Mouse (Mus musculus) erythroblast, embryonic 14.5 days (primary cell): ENCODE measurements around the gene Ahnak. TPM values are rescaled to one million over a fixed set of nuclear protein-coding genes. Genes with fewer than 3 reads are reported as not detected.

ENCODE experiments used
- H3K27me3 ChIP-seq: 2 replicates; pipeline ENCODE4 v1.6.1; 2012; ENCODE audit warnings: inconsistent platforms; ENCODE audit not compliant: control insufficient read depth
- H3K36me3 ChIP-seq: 2 replicates; pipeline ENCODE4 v1.6.1; 2012; ENCODE audit warnings: mild to moderate bottlenecking, inconsistent platforms; ENCODE audit not compliant: control insufficient read depth
- H3K4me1 ChIP-seq: 2 replicates; pipeline ENCODE4 v1.6.1; 2012; ENCODE audit warnings: inconsistent platforms; ENCODE audit not compliant: control insufficient read depth
- H3K4me3 ChIP-seq: replicated peaks from 2 replicates; pipeline ENCODE3; 2012; ENCODE audit warnings: moderate library complexity, mild to moderate bottlenecking, inconsistent platforms
- H3K9me3 ChIP-seq: 2 replicates; pipeline ENCODE4 v1.6.1; 2012; ENCODE audit warnings: low read length, inconsistent platforms, mixed read lengths; ENCODE audit not compliant: control insufficient read depth
- GATA1 ChIP-seq: IDR thresholded peaks from 2 replicates; pipeline ENCODE4 v1.6.1; 2012; ENCODE audit warnings: low read length, inconsistent platforms, mixed read lengths
- TAL1 ChIP-seq: IDR thresholded peaks from 3 replicates; pipeline ENCODE4 v1.6.1; 2012; ENCODE audit warnings: low read length, inconsistent platforms, mixed read lengths
- polyA plus RNA-seq: library from polyadenylated mRNA; stranded (reverse); fragments of >175 nt; gene quantifications from 2 replicates; pipeline ENCODE4 v1.2.3, GENCODE M21; 2012

Gene Ahnak
- 0.01 and 0.05 TPM in 2 replicates for polyA plus RNA-seq

DNA sequence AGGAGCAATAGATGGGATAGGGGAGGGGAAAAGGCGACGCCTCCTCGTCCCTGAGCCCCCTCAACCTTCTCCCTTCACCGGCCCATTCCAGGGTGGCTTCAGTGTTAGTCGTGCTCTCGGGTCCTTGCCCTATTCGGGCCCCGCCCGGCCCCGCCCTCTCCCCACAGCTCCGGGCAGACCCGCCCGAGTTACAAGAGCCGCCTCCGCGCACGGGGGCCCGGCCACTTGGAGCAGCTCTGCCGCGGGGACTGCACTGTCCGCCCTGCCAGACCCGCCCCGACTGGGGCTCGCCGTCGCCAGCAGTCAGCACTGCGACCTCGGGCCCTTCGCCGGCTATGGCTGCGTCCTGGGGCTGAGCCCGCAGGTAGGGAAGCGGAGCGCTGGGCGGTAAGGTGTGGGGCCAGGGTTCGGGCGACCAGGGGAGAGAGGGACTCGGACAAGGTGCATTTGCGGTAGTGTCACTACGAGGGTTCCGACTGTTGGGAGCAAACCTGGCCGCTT is at the start of gene Ahnak:
Gene Ahnak, plus strand, starts transcription at position 219 of the 501 bp plus-strand sequence.
- Histone ChIP-seq H3K36me3 (no peaks in the 10 kb centered on the region), H3K4me3 (peak within 1 kb of the TSS; percentile 57), H3K4me1 (peaks cover 26% of the 10 kb centered on the region), H3K27me3 (peaks cover 66% of the 10 kb centered on the region), H3K9me3 (no peaks in the 10 kb centered on the region)
- TF ChIP-seq TAL1: no peak
- TF ChIP-seq GATA1: no peak

DNA sequence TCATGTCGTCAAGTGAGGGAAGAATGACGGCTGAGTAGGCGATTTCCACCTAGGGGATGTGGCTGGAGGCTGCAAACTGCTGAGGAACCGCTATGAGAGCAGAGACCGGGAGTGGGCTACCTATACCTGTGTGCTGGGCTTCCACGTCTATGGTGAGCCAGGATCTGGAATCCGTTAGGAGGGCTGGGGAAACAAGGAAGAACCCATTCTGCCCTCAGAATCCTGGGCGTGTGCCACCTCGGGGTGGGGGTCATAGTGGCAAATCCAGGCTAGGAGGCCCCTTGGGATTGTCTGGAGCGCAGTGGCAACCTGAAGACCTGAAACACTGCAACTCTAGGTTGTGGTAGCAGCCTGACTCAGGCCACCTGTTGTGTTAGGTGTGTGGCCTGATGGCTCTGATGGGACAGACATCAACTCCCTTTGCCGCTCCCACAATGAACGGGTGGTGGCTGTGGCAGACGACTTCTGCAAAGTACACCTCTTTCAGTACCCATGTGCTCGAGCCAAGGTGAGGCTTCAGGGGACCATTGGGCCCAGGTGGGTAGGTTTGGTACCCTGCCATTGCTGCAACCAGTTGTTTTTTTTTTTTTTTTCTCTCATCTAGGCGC is 48.5 kb upstream of the Ahnak start:
- Histone ChIP-seq H3K9me3 (no peaks in the 10 kb centered on the region), H3K27me3 (no peaks in the 10 kb centered on the region), H3K4me3 (peak overlapping the region; percentile 100), H3K36me3 (peaks cover 72% of the 10 kb centered on the region), H3K4me1 (peaks cover 57% of the 10 kb centered on the region)
- TF ChIP-seq TAL1: no peak
- TF ChIP-seq GATA1: no peak

DNA sequence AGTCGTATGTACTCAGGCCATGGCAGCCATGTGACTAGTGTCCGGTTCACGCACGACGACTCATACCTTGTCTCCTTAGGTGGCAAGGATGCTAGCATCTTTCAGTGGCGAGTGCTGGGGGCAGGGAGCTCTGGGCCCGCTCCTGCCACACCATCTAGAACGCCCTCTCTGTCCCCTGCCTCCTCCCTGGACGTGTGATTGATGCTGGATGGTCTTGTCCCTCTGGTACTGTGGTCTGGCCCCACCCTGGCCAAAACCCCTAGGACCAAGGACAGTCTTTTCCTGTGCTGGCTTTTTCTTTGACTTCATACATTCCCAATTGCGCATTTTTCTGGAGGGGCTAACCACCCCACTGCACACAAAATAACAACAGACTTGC is 48.0 kb upstream of the Ahnak start:
- Histone ChIP-seq H3K9me3 (no peaks in the 10 kb centered on the region), H3K4me1 (peaks cover 62% of the 10 kb centered on the region), H3K27me3 (no peaks in the 10 kb centered on the region), H3K36me3 (peaks cover 72% of the 10 kb centered on the region), H3K4me3 (peak overlapping the region; percentile 100)
- no peak for TF ChIP-seq TAL1

DNA sequence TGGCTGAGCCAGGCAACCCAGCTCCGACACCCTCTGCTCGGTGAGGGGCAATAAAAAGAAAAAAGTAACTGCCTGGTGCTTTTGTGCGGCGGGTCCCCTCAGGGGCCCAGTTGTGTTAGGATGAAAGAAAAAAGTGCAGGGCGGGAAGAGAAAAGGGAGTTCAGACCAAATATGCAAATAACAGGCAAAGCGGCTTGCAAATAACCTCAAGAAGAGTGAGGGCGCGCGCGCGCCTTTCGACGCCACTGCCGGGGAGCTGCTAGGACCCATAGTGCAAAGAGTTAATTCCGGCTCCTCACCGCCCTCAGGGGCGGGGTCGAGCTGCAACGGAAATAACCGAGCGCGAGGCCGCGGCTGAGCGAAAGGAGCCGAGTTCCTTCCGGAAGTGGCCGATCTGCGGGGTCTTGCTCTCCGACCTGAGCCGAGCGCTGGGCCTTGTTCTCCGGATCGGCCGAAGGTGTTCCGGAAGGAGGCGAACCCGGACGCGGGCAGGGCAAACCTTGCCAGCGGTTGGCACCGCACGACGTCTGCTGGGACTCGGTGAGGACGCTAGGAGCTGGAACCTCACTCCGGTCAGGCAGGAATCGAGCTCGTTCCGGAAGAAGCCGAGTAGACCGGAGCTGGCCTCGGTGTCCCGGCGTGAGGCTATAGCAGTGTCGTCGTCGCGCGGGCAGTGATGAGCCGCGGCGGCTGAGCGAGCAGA is 47.4 kb upstream of the Ahnak start, which contains the start of gene Mta2:
Gene Mta2, plus strand, starts transcription at position 361 of the 703 bp plus-strand sequence.
- Histone ChIP-seq H3K36me3 (peaks cover 72% of the 10 kb centered on the region), H3K4me3 (peak within 1 kb of the TSS; percentile 100), H3K27me3 (no peaks in the 10 kb centered on the region), H3K4me1 (peaks cover 67% of the 10 kb centered on the region), H3K9me3 (no peaks in the 10 kb centered on the region)
- TF ChIP-seq TAL1: no peak
- TF ChIP-seq GATA1: no peak

DNA sequence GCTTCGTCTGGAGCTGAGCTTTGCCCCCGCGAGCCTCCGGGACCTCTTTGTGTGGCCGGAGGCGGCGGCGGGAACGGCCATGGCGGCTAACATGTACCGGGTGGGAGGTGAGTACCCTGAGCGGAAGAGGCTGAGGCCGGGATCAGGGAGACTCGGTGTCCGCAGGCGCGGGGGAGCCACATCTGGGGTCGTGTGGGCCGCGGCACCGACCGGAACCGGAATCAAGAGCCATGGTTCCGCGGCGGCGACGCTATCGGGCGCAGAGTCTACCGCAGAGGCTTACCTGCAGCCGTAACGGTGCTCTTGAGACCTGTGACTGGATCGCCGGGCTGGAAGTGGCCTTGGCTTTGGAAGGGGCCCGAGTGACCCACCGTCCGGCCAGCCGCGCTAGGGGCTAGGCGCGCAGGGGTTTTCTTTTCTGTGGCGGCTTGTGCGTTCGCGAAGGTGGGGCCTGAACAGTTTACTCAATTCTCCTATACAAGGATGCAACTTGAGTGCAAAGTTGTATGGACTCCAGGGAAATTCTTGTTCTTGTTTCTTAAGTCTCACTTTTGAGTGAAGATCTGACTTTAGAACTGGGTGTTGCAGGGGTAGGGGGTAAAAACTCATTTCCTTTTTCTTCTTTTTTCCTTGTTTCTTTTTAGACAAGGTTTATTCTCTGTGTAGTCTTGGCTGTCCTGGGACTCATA is 46.7 kb upstream of the Ahnak start:
- Histone ChIP-seq H3K36me3 (peaks cover 73% of the 10 kb centered on the region), H3K4me3 (peak overlapping the region; percentile 100), H3K4me1 (peaks cover 73% of the 10 kb centered on the region), H3K9me3 (no peaks in the 10 kb centered on the region), H3K27me3 (no peaks in the 10 kb centered on the region)
- TF ChIP-seq TAL1 (no peak), GATA1 (no peak)

GRCm38 (mm10) chr19:8943047-8943446 is 46.0 kb upstream of the Ahnak start:
- H3K4me1 ChIP-seq: peaks cover 77% of the 10 kb centered on the region
- peak overlapping the region; percentile 100 for H3K4me3 ChIP-seq
- H3K9me3 ChIP-seq: no peaks in the 10 kb centered on the region
- H3K27me3 ChIP-seq: no peaks in the 10 kb centered on the region
- TF ChIP-seq TAL1 (no peak), GATA1 (no peak)
- peaks cover 75% of the 10 kb centered on the region for H3K36me3 ChIP-seq

DNA sequence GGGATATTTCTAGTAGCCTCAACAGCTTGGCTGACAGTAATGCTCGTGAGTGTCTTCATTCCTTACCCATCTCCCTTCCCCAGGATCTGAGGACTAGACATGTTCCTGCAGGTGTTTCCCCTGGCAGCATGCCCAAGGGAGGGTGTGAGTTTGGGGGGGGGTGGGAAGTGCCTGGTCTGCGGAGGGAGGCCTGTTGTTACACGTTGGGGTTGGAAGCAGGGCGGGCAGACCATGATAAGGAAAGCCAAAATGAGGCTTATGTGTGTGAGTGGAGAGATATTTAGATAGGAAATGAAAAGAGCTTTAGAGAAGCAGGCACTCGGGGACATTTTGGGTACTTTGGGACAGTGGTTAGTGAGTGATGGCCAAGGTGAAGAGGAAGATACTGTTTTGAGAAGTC is 45.0 kb upstream of the Ahnak start:
- Histone ChIP-seq H3K4me3 (peak overlapping the region; percentile 100), H3K9me3 (no peaks in the 10 kb centered on the region), H3K27me3 (no peaks in the 10 kb centered on the region), H3K4me1 (peaks cover 76% of the 10 kb centered on the region), H3K36me3 (peaks cover 75% of the 10 kb centered on the region)
- TF ChIP-seq TAL1: no peak
- no peak for TF ChIP-seq GATA1

- peak overlapping the region; percentile 100 for H3K4me3 ChIP-seq
- no peak for TF ChIP-seq TAL1
- TF ChIP-seq GATA1: no peak
- peaks cover 76% of the 10 kb centered on the region for H3K36me3 ChIP-seq
- no peaks in the 10 kb centered on the region for H3K27me3 ChIP-seq
- no peaks in the 10 kb centered on the region for H3K9me3 ChIP-seq
- peaks cover 74% of the 10 kb centered on the region for H3K4me1 ChIP-seq
Observed at GRCm38 (mm10) chr19:8944750-8945149, 44.3 kb upstream of the Ahnak start.

GRCm38 (mm10) chr19:8945251-8945650 is 43.8 kb upstream of the Ahnak start:
- Histone ChIP-seq H3K9me3 (no peaks in the 10 kb centered on the region), H3K27me3 (no peaks in the 10 kb centered on the region), H3K4me1 (peaks cover 75% of the 10 kb centered on the region), H3K4me3 (peak overlapping the region; percentile 100), H3K36me3 (peaks cover 78% of the 10 kb centered on the region)
- TF ChIP-seq TAL1: no peak
- TF ChIP-seq GATA1: no peak
